Mouse (Mus musculus) midbrain, embryonic 11.5 days (tissue): ENCODE results near the gene Arpc5l. TPM values are rescaled to one million over a fixed set of nuclear protein-coding genes. Genes with fewer than 3 reads are reported as not detected.
A peak's percentile ranks its signal among the peaks of the same experiment; 100 is the strongest.

ENCODE experiments used
- ATAC-seq: fragments of 200-750 bp; cut with Nextera tagmentation; 2 replicates; pipeline ENCODE4 v1.8.0; 2017; ENCODE audit warnings: moderate TSS enrichment, moderate library complexity; ENCODE audit not compliant: low FRiP score
- DNase-seq: peaks from one replicate; pipeline ENCODE4 v3.0.0; 2015; ENCODE audit warnings: low spot score; ENCODE audit errors: missing footprints
- H3K27ac ChIP-seq: fragments of 300-500 bp; sonication (generic); 2 replicates; pipeline ENCODE4 v1.5.1; 2014; ENCODE audit warnings: low read depth, low read length
- H3K27me3 ChIP-seq: fragments of 300-500 bp; sonication (generic); 2 replicates; pipeline ENCODE4 v1.6.1; 2014; ENCODE audit warnings: mild to moderate bottlenecking, low read length, moderate library complexity, mixed read lengths; ENCODE audit not compliant: control insufficient read depth, insufficient read depth
- H3K36me3 ChIP-seq: fragments of 300-500 bp; sonication (generic); 2 replicates; pipeline ENCODE4 v1.6.1; 2014; ENCODE audit warnings: mild to moderate bottlenecking, low read length, moderate library complexity, mixed read lengths; ENCODE audit not compliant: control insufficient read depth, insufficient read depth
- H3K4me1 ChIP-seq: fragments of 300-500 bp; sonication (generic); 2 replicates; pipeline ENCODE4 v1.6.1; 2014; ENCODE audit warnings: low read length; ENCODE audit not compliant: control insufficient read depth, insufficient read depth
- H3K4me2 ChIP-seq: fragments of 300-500 bp; sonication (generic); 2 replicates; pipeline ENCODE4 v1.6.1; 2014; ENCODE audit warnings: mild to moderate bottlenecking, moderate library complexity
- H3K4me3 ChIP-seq: fragments of 300-500 bp; sonication (generic); 2 replicates; pipeline ENCODE4 v1.5.1; 2014; ENCODE audit warnings: low read depth, low read length
- H3K9ac ChIP-seq: fragments of 300-500 bp; sonication (generic); 2 replicates; pipeline ENCODE4 v1.6.1; 2014; ENCODE audit warnings: low read length
- H3K9me3 ChIP-seq: fragments of 300-500 bp; sonication (generic); 2 replicates; pipeline ENCODE4 v1.6.1; 2016; ENCODE audit warnings: low read length; ENCODE audit not compliant: control insufficient read depth
- WGBS: fragments of 180-500 bp; shearing (Covaris S2); extraction: QIAGEN DNeasy Blood & Tissue Kit; methylation state at CpG from one replicate; pipeline ENCODE4 v1.1.7; 2014; 5-methylcytosine and 5-hydroxymethylcytosine counted together
- polyA plus RNA-seq: library from polyadenylated mRNA; unstranded; fragments of >200 nt; fragmentation: Nextera tagmentation; extraction: Ambion mirVana; gene quantifications from 2 replicates; pipeline ENCODE4 v1.2.1, GENCODE M21; 2014

The Arpc5l gene
- 149 and 157 TPM in 2 replicates for polyA plus RNA-seq

- Histone ChIP-seq H3K9ac (peak within 1 kb of the TSS; percentile 91), H3K27me3 (no peaks in the 10 kb centered on the region), H3K4me1 (peaks cover 34% of the 10 kb centered on the region), H3K9me3 (no peaks in the 10 kb centered on the region), H3K4me2 (peak within 1 kb of the TSS; percentile 96), H3K27ac (peak within 1 kb of the TSS; percentile 66), H3K36me3 (peaks cover 26% of the 10 kb centered on the region), H3K4me3 (peak within 1 kb of the TSS; percentile 87)
- DNase-seq (peak; percentile 97), ATAC-seq (peak; percentile 89)
- WGBS, result under 1% methylated on average over 51 of the region's 58 CpGs
Measured at GRCm38 (mm10) chr2:39004880-39005435, at the start of gene Arpc5l. Gene Arpc5l (plus strand): TSS chr2:39005348.

GRCm38 (mm10) chr2:38956062-38956461 lies 49.1 kb upstream of the Arpc5l start:
- Histone ChIP-seq H3K4me3 (no peak overlapping the region), H3K4me1 (no peaks in the 10 kb centered on the region), H3K36me3 (no peaks in the 10 kb centered on the region), H3K27ac (no peak overlapping the region), H3K27me3 (no peaks in the 10 kb centered on the region), H3K9me3 (no peaks in the 10 kb centered on the region), H3K4me2 (no peak overlapping the region), H3K9ac (no peak overlapping the region)
- ATAC-seq (no peak), DNase-seq (peak; percentile 6)
- 84% methylated on average over 2 of the region's 2 CpGs for WGBS

GRCm38 (mm10) chr2:38957671-38958223 lies 47.4 kb upstream of the Arpc5l start:
- ATAC-seq, result no peak
- Histone ChIP-seq H3K27me3 (no peaks in the 10 kb centered on the region), H3K4me1 (no peaks in the 10 kb centered on the region), H3K4me2 (no peak overlapping the region), H3K4me3 (no peak overlapping the region), H3K9ac (no peak overlapping the region), H3K27ac (no peak overlapping the region), H3K9me3 (no peaks in the 10 kb centered on the region), H3K36me3 (no peaks in the 10 kb centered on the region)
- no peak for DNase-seq
- 89% methylated on average over 5 of the region's 5 CpGs for WGBS

- 64% methylated on average over 4 of the region's 4 CpGs for WGBS
- Histone ChIP-seq H3K9ac (no peak overlapping the region), H3K9me3 (no peaks in the 10 kb centered on the region), H3K4me2 (no peak overlapping the region), H3K36me3 (no peaks in the 10 kb centered on the region), H3K27ac (no peak overlapping the region), H3K4me1 (no peaks in the 10 kb centered on the region), H3K27me3 (no peaks in the 10 kb centered on the region), H3K4me3 (no peak overlapping the region)
- DNase-seq, result no peak
- ATAC-seq, result no peak
Measured at GRCm38 (mm10) chr2:38964198-38964597, 41.0 kb upstream of the Arpc5l start.

GRCm38 (mm10) chr2:38969650-38970049 lies 35.5 kb upstream of the Arpc5l start:
- DNase-seq, result no peak
- no peaks in the 10 kb centered on the region for H3K4me1 ChIP-seq
- WGBS, result 100% methylated on average over 2 of the region's 2 CpGs
- H3K4me2 ChIP-seq, result no peak overlapping the region
- no peak overlapping the region for H3K27ac ChIP-seq
- no peaks in the 10 kb centered on the region for H3K9me3 ChIP-seq
- no peak overlapping the region for H3K4me3 ChIP-seq
- ATAC-seq, result no peak
- no peaks in the 10 kb centered on the region for H3K27me3 ChIP-seq
- H3K36me3 ChIP-seq, result no peaks in the 10 kb centered on the region
- no peak overlapping the region for H3K9ac ChIP-seq

- H3K9me3 ChIP-seq, result no peaks in the 10 kb centered on the region
- H3K4me3 ChIP-seq, result no peak overlapping the region
- WGBS, result 85% methylated on average over 5 of the region's 5 CpGs
- ATAC-seq (no peak), DNase-seq (no peak)
- no peak overlapping the region for H3K27ac ChIP-seq
- no peak overlapping the region for H3K4me2 ChIP-seq
- H3K4me1 ChIP-seq, result no peaks in the 10 kb centered on the region
- H3K9ac ChIP-seq, result no peak overlapping the region
- no peaks in the 10 kb centered on the region for H3K36me3 ChIP-seq
- H3K27me3 ChIP-seq, result no peaks in the 10 kb centered on the region
Measured at GRCm38 (mm10) chr2:38970057-38970456, 35.1 kb upstream of the Arpc5l start.

GRCm38 (mm10) chr2:38973223-38973622 lies 31.9 kb upstream of the Arpc5l start:
- H3K4me2 ChIP-seq, result no peak overlapping the region
- H3K36me3 ChIP-seq, result no peaks in the 10 kb centered on the region
- DNase-seq (no peak), ATAC-seq (no peak)
- WGBS, result 41% methylated on average over 2 of the region's 2 CpGs
- no peaks in the 10 kb centered on the region for H3K9me3 ChIP-seq
- no peaks in the 10 kb centered on the region for H3K27me3 ChIP-seq
- H3K4me3 ChIP-seq, result no peak overlapping the region
- no peak overlapping the region for H3K27ac ChIP-seq
- H3K9ac ChIP-seq, result no peak overlapping the region
- H3K4me1 ChIP-seq, result no peaks in the 10 kb centered on the region

GRCm38 (mm10) chr2:38973701-38974100 lies 31.4 kb upstream of the Arpc5l start:
- Histone ChIP-seq H3K27ac (no peak overlapping the region), H3K27me3 (no peaks in the 10 kb centered on the region), H3K4me1 (no peaks in the 10 kb centered on the region), H3K4me3 (no peak overlapping the region), H3K9ac (no peak overlapping the region), H3K36me3 (no peaks in the 10 kb centered on the region), H3K4me2 (no peak overlapping the region), H3K9me3 (no peaks in the 10 kb centered on the region)
- WGBS, result 88% methylated on average over 7 of the region's 7 CpGs
- ATAC-seq (no peak), DNase-seq (no peak)

- no peak for DNase-seq
- Histone ChIP-seq H3K4me1 (no peaks in the 10 kb centered on the region), H3K27me3 (no peaks in the 10 kb centered on the region), H3K9me3 (no peaks in the 10 kb centered on the region), H3K27ac (no peak overlapping the region), H3K4me3 (no peak overlapping the region), H3K36me3 (no peaks in the 10 kb centered on the region), H3K4me2 (no peak overlapping the region), H3K9ac (no peak overlapping the region)
- no peak for ATAC-seq
- 51% methylated on average over 2 of the region's 2 CpGs for WGBS
Measured at GRCm38 (mm10) chr2:38974171-38974570, 31.0 kb upstream of the Arpc5l start.
